Mouse (Mus musculus) myocyte (in vitro differentiated cells): ENCODE measurements at regions not wholly inside any gene's neighbourhood (a gene's known extent, or its start where the extent isn't known, plus 50 kb on each side); places are given as distances from the start of the nearest gene placed in this dataset.

Experiments used
- H3K27me3 ChIP-seq: one replicate; pipeline ENCODE4 v1.6.1; 2011; ENCODE audit not compliant: control insufficient read depth, insufficient read depth, insufficient read length
- H3K36me3 ChIP-seq: one replicate; pipeline ENCODE4 v1.6.1; 2011; ENCODE audit not compliant: control insufficient read depth, insufficient read depth
- H3K4me2 ChIP-seq: one replicate; pipeline ENCODE4 v1.6.1; 2011; ENCODE audit warnings: low read depth, control low read depth
- H3K4me3 ChIP-seq: one replicate; pipeline ENCODE4 v1.5.1; 2011; ENCODE audit warnings: mild to moderate bottlenecking, control low read depth, moderate library complexity
- H3K79me2 ChIP-seq: one replicate; pipeline ENCODE4 v1.6.1; 2011; ENCODE audit not compliant: control insufficient read depth, insufficient read depth
- H3ac ChIP-seq: one replicate; pipeline ENCODE4 v1.6.1; 2011; ENCODE audit not compliant: control insufficient read depth, insufficient read length
- CEBPB ChIP-seq: IDR thresholded peaks from 2 replicates; pipeline ENCODE4 v1.6.1; 2011; ENCODE audit warnings: mild to moderate bottlenecking, moderate library complexity; ENCODE audit not compliant: poor library complexity, insufficient read depth, severe bottlenecking
- E2F4 ChIP-seq: IDR thresholded peaks from one replicate; pipeline ENCODE4 v1.6.1; 2011; ENCODE audit warnings: mild to moderate bottlenecking, control low read depth, moderate library complexity; ENCODE audit not compliant: insufficient read depth
- MAX ChIP-seq: IDR thresholded peaks from one replicate; pipeline ENCODE4 v1.6.1; 2011; ENCODE audit warnings: low read depth, mild to moderate bottlenecking, control low read depth
- MYOD1 ChIP-seq, 3 experiments: IDR thresholded peaks; one replicate each; pipeline ENCODE4 v1.6.1; 2011; ENCODE audit warnings: control low read depth in 2 of 3, low read depth in 2 of 3, mild to moderate bottlenecking in 2 of 3, moderate library complexity in 1 of 3; ENCODE audit not compliant: insufficient read length in 2 of 3, control insufficient read depth in 1 of 3
- MYOG ChIP-seq, 3 experiments: IDR thresholded peaks; one replicate each; pipeline ENCODE4 v1.6.1; 2011; ENCODE audit warnings: control low read depth in 2 of 3, low read depth in 2 of 3, mild to moderate bottlenecking in 2 of 3; ENCODE audit not compliant: insufficient read length in 2 of 3, control insufficient read depth in 1 of 3, insufficient read depth in 1 of 3
- POLR2A ChIP-seq: IDR thresholded peaks from one replicate; pipeline ENCODE4 v1.6.1; 2011; ENCODE audit warnings: low read depth, mild to moderate bottlenecking, control low read depth, moderate library complexity; ENCODE audit not compliant: insufficient read length
- POLR2AphosphoS2 ChIP-seq: IDR thresholded peaks from one replicate; pipeline ENCODE4 v1.6.1; 2011; ENCODE audit warnings: low read depth, control low read depth; ENCODE audit not compliant: insufficient read length
- REST ChIP-seq: IDR thresholded peaks from one replicate; pipeline ENCODE4 v1.6.1; 2011; ENCODE audit warnings: mild to moderate bottlenecking, control low read depth, moderate library complexity; ENCODE audit not compliant: insufficient read depth, insufficient read length
- SRF ChIP-seq: IDR thresholded peaks from one replicate; pipeline ENCODE4 v1.6.1; 2011; ENCODE audit warnings: low read depth; ENCODE audit not compliant: control insufficient read depth, insufficient read length
- TCF12 ChIP-seq: IDR thresholded peaks from one replicate; pipeline ENCODE4 v1.6.1; 2011; ENCODE audit warnings: mild to moderate bottlenecking, control low read depth; ENCODE audit not compliant: poor library complexity, insufficient read depth, severe bottlenecking
- TCF3 ChIP-seq: IDR thresholded peaks from one replicate; pipeline ENCODE4 v1.6.1; 2011; ENCODE audit warnings: low read depth, control low read depth; ENCODE audit not compliant: insufficient read length
- USF1 ChIP-seq: IDR thresholded peaks from one replicate; pipeline ENCODE4 v1.6.1; 2011; ENCODE audit warnings: low read depth, mild to moderate bottlenecking, control low read depth, moderate library complexity

DNA sequence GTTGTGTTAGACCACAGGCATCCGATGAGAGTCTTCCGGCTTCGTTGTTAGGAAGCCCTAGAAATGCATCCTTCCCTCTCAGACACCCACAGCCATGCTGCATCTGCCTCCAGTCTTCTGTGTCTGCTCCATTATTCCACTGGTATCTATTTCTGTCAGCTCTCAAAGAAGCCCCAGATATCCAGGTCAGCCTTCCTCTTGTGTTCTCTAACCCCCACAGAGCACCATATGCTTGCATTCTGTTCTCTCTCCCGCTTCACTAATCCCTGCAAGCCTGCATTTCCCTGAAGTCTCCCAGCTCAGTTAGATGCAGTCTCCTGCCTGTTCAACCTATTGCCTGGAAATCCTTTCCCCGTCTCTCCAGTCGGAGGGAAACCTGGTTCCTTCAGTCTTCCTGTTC lies 53.6 kb upstream of the Wdfy3 start:
- H3K4me2 ChIP-seq: no peak overlapping the region
- TF ChIP-seq TCF12 (no peak), TCF3 (no peak)
- no peak overlapping the region for H3K4me3 ChIP-seq
- no peaks in the 10 kb centered on the region for H3K79me2 ChIP-seq
- H3K27me3 ChIP-seq: no peaks in the 10 kb centered on the region
- no peaks in the 10 kb centered on the region for H3K36me3 ChIP-seq
- no peak overlapping the region for H3ac ChIP-seq

DNA sequence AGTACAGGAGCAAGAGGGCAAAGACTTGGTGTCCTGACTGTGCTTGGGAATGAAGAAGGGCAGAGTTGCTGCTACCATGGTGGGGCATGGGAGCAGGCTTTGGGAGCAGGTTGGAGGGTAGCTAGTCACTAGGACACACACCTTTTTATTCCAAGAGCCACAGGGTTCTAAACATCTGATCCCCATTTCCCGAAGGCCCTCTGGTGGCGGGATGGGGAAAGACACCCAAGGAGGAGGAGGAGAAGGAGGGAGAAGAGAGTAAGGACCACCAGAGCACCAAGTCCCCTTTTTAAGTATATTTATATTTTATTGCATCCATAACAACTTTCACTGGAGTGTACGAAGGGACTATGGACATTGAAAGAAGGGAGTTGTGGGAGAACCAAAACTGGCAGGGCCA lies 57.0 kb upstream of the Wdfy3 start:
- no peaks in the 10 kb centered on the region for H3K36me3 ChIP-seq
- no peak overlapping the region for H3K4me3 ChIP-seq
- H3K79me2 ChIP-seq: no peaks in the 10 kb centered on the region
- H3ac ChIP-seq: no peak overlapping the region
- H3K4me2 ChIP-seq: no peak overlapping the region
- TF ChIP-seq TCF3 (no peak), MAX (no peak), E2F4 (no peak), POLR2AphosphoS2 (no peak), MYOD1 (IDR thresholded peaks at IDR 0.05; ENCODE audit: control insufficient read depth in 1 of 3, insufficient read length in 2 of 3, low read depth in 2 of 3) (no peak), CEBPB (no peak), SRF (no peak), POLR2A (no peak), USF1 (no peak), REST (no peak), TCF12 (no peak), MYOG (IDR thresholded peaks at IDR 0.05; ENCODE audit: control insufficient read depth in 1 of 3, insufficient read depth in 1 of 3, insufficient read length in 2 of 3, low read depth in 2 of 3) (no peak)
- H3K27me3 ChIP-seq: no peaks in the 10 kb centered on the region

DNA sequence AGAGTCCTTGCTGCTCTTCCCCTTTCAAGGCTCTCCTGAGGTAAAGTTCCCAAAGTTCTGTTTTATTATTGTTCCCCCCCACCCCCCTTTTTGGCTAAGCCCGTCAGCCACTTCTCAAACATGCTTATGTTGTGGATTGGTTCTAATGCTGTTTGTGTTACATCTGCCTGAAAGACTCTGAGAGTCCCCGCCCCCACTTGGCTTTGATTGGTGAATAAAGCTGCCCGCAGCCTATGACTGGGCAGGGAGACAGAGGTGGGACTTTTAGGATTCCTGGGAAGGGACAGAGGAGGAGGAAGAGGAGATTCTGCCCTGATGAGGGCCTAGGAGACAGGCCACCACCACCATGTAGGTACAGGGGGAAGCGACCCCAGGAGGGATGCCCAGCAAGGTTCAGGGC lies 78.3 kb upstream of the Wdfy3 start:
- no peak for TF ChIP-seq CEBPB
- Histone ChIP-seq H3K79me2 (no peaks in the 10 kb centered on the region), H3K36me3 (no peaks in the 10 kb centered on the region), H3K27me3 (peaks cover 16% of the 10 kb centered on the region), H3K4me2 (no peak overlapping the region), H3K4me3 (no peak overlapping the region), H3ac (no peak overlapping the region)

DNA sequence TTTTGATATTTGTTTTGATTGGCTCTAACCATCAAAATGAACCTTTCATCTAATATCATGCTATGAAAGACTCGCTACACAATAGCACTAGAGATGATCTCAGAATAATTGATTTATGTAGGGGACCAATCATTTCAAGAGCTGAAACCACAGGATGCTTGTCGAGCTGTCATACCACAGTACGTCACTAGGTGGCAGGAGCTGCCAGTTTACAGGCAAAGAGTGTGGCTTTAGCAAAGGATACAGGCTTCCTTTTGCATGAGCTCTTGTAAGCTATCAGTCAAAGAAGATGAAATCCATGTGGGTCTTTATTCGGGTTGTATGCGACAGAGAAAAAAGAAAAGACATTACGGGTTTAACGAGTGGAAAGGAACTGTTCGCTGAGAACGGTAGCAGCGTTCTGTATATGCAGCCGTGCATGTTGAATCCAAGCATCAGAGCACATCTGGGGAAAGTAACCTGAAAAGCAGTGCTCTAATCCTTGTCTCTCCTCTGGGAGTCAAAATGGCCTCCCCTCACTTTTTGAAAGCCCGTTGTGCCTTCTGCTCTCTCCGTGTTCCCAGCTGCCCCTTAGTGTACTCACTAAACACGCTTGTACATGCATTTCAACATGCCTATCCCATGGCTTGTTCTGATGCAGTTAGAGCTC lies 79.9 kb upstream of the Wdfy3 start:
- TF ChIP-seq TCF12 (no peak), E2F4 (no peak), SRF (no peak), MAX (no peak), MYOG (IDR thresholded peaks at IDR 0.05; ENCODE audit: control insufficient read depth in 1 of 3, insufficient read depth in 1 of 3, insufficient read length in 2 of 3, low read depth in 2 of 3) (no peak), POLR2A (no peak), CEBPB (no peak), USF1 (no peak), REST (no peak), TCF3 (no peak), POLR2AphosphoS2 (no peak), MYOD1 (IDR thresholded peaks at IDR 0.05; ENCODE audit: control insufficient read depth in 1 of 3, insufficient read length in 2 of 3, low read depth in 2 of 3) (no peak)
- no peaks in the 10 kb centered on the region for H3K36me3 ChIP-seq
- H3ac ChIP-seq: no peak overlapping the region
- H3K4me3 ChIP-seq: no peak overlapping the region
- H3K27me3 ChIP-seq: peaks cover 10% of the 10 kb centered on the region
- no peak overlapping the region for H3K4me2 ChIP-seq
- no peaks in the 10 kb centered on the region for H3K79me2 ChIP-seq

DNA sequence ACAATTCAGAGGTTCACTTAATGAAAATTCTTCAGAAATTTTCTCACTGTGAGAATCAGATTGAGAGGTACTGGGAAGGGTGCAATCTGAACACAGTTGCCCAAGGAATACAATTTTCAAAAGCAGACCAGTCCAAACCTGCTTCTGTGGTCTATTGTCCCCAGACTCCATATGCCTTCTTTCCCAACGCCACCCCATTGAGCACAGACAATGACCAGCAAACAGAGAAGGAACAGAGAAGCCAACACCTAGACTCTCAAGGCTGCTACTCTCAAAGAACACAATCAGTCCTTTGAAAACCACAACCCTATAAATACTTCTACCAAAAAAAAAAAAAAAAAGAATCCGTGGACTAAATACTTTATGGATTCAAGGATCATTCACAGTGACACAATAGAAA lies 89.9 kb upstream of the Wdfy3 start:
- H3K4me2 ChIP-seq: no peak overlapping the region
- TF ChIP-seq E2F4 (no peak), SRF (no peak), MYOD1 (IDR thresholded peaks at IDR 0.05; ENCODE audit: control insufficient read depth in 1 of 3, insufficient read length in 2 of 3, low read depth in 2 of 3) (no peak), TCF12 (no peak), USF1 (no peak), POLR2A (no peak), MAX (no peak), MYOG (IDR thresholded peaks at IDR 0.05; ENCODE audit: control insufficient read depth in 1 of 3, insufficient read depth in 1 of 3, insufficient read length in 2 of 3, low read depth in 2 of 3) (no peak), CEBPB (no peak), REST (no peak)
- H3K36me3 ChIP-seq: no peaks in the 10 kb centered on the region
- H3K4me3 ChIP-seq: no peak overlapping the region
- no peaks in the 10 kb centered on the region for H3K79me2 ChIP-seq
- H3K27me3 ChIP-seq: peaks cover 3% of the 10 kb centered on the region
- H3ac ChIP-seq: no peak overlapping the region

DNA sequence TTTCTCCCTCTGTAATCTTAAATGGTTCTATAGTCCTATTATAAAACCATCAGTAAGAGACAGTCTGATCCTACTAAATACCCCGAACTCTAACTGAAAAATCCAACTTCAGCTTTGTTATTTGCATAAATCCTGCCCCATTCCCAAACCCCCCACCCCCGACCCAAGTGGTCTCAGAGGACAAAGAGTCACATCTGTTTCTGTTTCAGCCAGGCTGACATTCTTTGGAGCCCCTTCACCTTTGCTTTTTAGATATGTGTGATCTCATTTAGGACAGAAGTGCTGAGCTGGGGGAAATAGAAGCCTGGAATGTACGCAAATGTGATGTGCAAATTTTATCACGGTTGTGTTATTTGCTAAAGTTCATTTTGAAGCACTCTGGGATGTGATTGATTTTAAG lies 98.3 kb upstream of the Wdfy3 start:
- no peaks in the 10 kb centered on the region for H3K27me3 ChIP-seq
- no peak overlapping the region for H3K4me3 ChIP-seq
- no peak overlapping the region for H3ac ChIP-seq
- H3K79me2 ChIP-seq: no peaks in the 10 kb centered on the region
- no peaks in the 10 kb centered on the region for H3K36me3 ChIP-seq
- no peak overlapping the region for H3K4me2 ChIP-seq
- TF ChIP-seq TCF12 (no peak), USF1 (no peak), CEBPB (no peak), E2F4 (no peak), MYOD1 (IDR thresholded peaks at IDR 0.05; ENCODE audit: control insufficient read depth in 1 of 3, insufficient read length in 2 of 3, low read depth in 2 of 3) (no peak), SRF (no peak), REST (no peak), MAX (no peak), POLR2A (no peak), MYOG (IDR thresholded peaks at IDR 0.05; ENCODE audit: control insufficient read depth in 1 of 3, insufficient read depth in 1 of 3, insufficient read length in 2 of 3, low read depth in 2 of 3) (no peak), POLR2AphosphoS2 (no peak), TCF3 (no peak)
